Mouse (Mus musculus): ENCODE measurements at regions not wholly inside any gene's neighbourhood (a gene's known extent, or its start where the extent isn't known, plus 50 kb on each side); places are given as distances from the start of the nearest gene placed in this dataset.

GRCm38 (mm10) chr17:80891656-80892055, 52.8 kb upstream of the Tmem178 start:
- Histone ChIP-seq H3K4me3 (ENCODE audit: insufficient read depth, low read depth, low read length) (no peak overlapping the region), H3K27ac (replicated peaks; ENCODE audit: insufficient read depth, low read depth, low read length) (no peak overlapping the region), H3K79me2 (ENCODE audit: control insufficient read depth, insufficient read depth, low read length) (no peaks in the 10 kb centered on the region), H3K4me1 (ENCODE audit: control insufficient read depth, insufficient read depth, low read length) (no peaks in the 10 kb centered on the region), H3K27me3 (ENCODE audit: control insufficient read depth, insufficient read depth, low read length) (no peaks in the 10 kb centered on the region), H3K9ac (ENCODE audit: low read depth, low read length) (no peak overlapping the region), H3K36me3 (ENCODE audit: control insufficient read depth, insufficient read depth, low read length) (no peaks in the 10 kb centered on the region)
- no peak for DNase-seq (ENCODE audit: extremely low read depth, low read depth, low spot score)
- TF ChIP-seq POLR2A (IDR thresholded peaks at IDR 0.05; ENCODE audit: extremely low read depth, insufficient read depth, low read length) (no peak), CTCF (IDR thresholded peaks at IDR 0.05; ENCODE audit: low read depth, low read length) (no peak)
- WGBS, result 56% methylated on average over 5 of the region's 5 CpGs

- WGBS, result 91% methylated on average over 4 of the region's 4 CpGs
- no peak for DNase-seq (ENCODE audit: extremely low read depth, low read depth, low spot score)
- no peak overlapping the region for H3K9ac ChIP-seq (ENCODE audit: low read depth, low read length)
- TF ChIP-seq CTCF (IDR thresholded peaks at IDR 0.05; ENCODE audit: low read depth, low read length), result no peak
- no peak for TF ChIP-seq POLR2A (IDR thresholded peaks at IDR 0.05; ENCODE audit: extremely low read depth, insufficient read depth, low read length)
- H3K4me3 ChIP-seq (ENCODE audit: insufficient read depth, low read depth, low read length), result no peak overlapping the region
- no peaks in the 10 kb centered on the region; the same call in 1 of the 2 replicates for H3K4me1 ChIP-seq (ENCODE audit: control insufficient read depth, insufficient read depth, low read length)
- no peaks in the 10 kb centered on the region for H3K27me3 ChIP-seq (ENCODE audit: control insufficient read depth, insufficient read depth, low read length)
- no peaks in the 10 kb centered on the region for H3K79me2 ChIP-seq (ENCODE audit: control insufficient read depth, insufficient read depth, low read length)
- no peak overlapping the region for H3K27ac ChIP-seq (replicated peaks; ENCODE audit: insufficient read depth, low read depth, low read length)
- H3K36me3 ChIP-seq (ENCODE audit: control insufficient read depth, insufficient read depth, low read length), result no peaks in the 10 kb centered on the region
Observed at GRCm38 (mm10) chr17:80889095-80889494, 55.3 kb upstream of the Tmem178 start.

GRCm38 (mm10) chr17:80887749-80888119, 56.7 kb upstream of the Tmem178 start:
- Histone ChIP-seq H3K4me3 (ENCODE audit: insufficient read depth, low read depth, low read length) (no peak overlapping the region), H3K79me2 (ENCODE audit: control insufficient read depth, insufficient read depth, low read length) (no peaks in the 10 kb centered on the region), H3K4me1 (ENCODE audit: control insufficient read depth, insufficient read depth, low read length) (no peaks in the 10 kb centered on the region; the same call in 1 of the 2 replicates), H3K9ac (ENCODE audit: low read depth, low read length) (no peak overlapping the region), H3K27me3 (ENCODE audit: control insufficient read depth, insufficient read depth, low read length) (no peaks in the 10 kb centered on the region), H3K27ac (replicated peaks; ENCODE audit: insufficient read depth, low read depth, low read length) (no peak overlapping the region), H3K36me3 (ENCODE audit: control insufficient read depth, insufficient read depth, low read length) (no peaks in the 10 kb centered on the region)
- 73% methylated on average over 8 of the region's 8 CpGs for WGBS
- DNase-seq (ENCODE audit: extremely low read depth, low read depth, low spot score), result no peak
- TF ChIP-seq POLR2A (IDR thresholded peaks at IDR 0.05; ENCODE audit: extremely low read depth, insufficient read depth, low read length), result no peak
- TF ChIP-seq CTCF (IDR thresholded peaks at IDR 0.05; ENCODE audit: low read depth, low read length), result no peak

- H3K4me1 ChIP-seq (ENCODE audit: control insufficient read depth, insufficient read depth, low read length), result no peaks in the 10 kb centered on the region; the same call in 1 of the 2 replicates
- H3K27ac ChIP-seq (replicated peaks; ENCODE audit: insufficient read depth, low read depth, low read length), result no peak overlapping the region
- H3K27me3 ChIP-seq (ENCODE audit: control insufficient read depth, insufficient read depth, low read length), result no peaks in the 10 kb centered on the region
- no peak overlapping the region for H3K9ac ChIP-seq (ENCODE audit: low read depth, low read length)
- H3K4me3 ChIP-seq (ENCODE audit: insufficient read depth, low read depth, low read length), result no peak overlapping the region
- no peak for DNase-seq (ENCODE audit: extremely low read depth, low read depth, low spot score)
- 82% methylated on average over 18 of the region's 18 CpGs for WGBS
- TF ChIP-seq POLR2A (IDR thresholded peaks at IDR 0.05; ENCODE audit: extremely low read depth, insufficient read depth, low read length) (no peak), CTCF (IDR thresholded peaks at IDR 0.05; ENCODE audit: low read depth, low read length) (no peak)
- no peaks in the 10 kb centered on the region for H3K36me3 ChIP-seq (ENCODE audit: control insufficient read depth, insufficient read depth, low read length)
- H3K79me2 ChIP-seq (ENCODE audit: control insufficient read depth, insufficient read depth, low read length), result no peaks in the 10 kb centered on the region
Observed at GRCm38 (mm10) chr17:80887021-80887748, 57.2 kb upstream of the Tmem178 start.

GRCm38 (mm10) chr17:80886211-80886701, 58.2 kb upstream of the Tmem178 start:
- Histone ChIP-seq H3K4me1 (ENCODE audit: control insufficient read depth, insufficient read depth, low read length) (no peaks in the 10 kb centered on the region; the same call in 1 of the 2 replicates), H3K4me3 (ENCODE audit: insufficient read depth, low read depth, low read length) (no peak overlapping the region), H3K27me3 (ENCODE audit: control insufficient read depth, insufficient read depth, low read length) (no peaks in the 10 kb centered on the region), H3K9ac (ENCODE audit: low read depth, low read length) (no peak overlapping the region), H3K36me3 (ENCODE audit: control insufficient read depth, insufficient read depth, low read length) (no peaks in the 10 kb centered on the region), H3K79me2 (ENCODE audit: control insufficient read depth, insufficient read depth, low read length) (no peaks in the 10 kb centered on the region), H3K27ac (replicated peaks; ENCODE audit: insufficient read depth, low read depth, low read length) (no peak overlapping the region)
- 68% methylated on average over 3 of the region's 3 CpGs for WGBS
- DNase-seq (ENCODE audit: extremely low read depth, low read depth, low spot score), result no peak
- TF ChIP-seq CTCF (IDR thresholded peaks at IDR 0.05; ENCODE audit: low read depth, low read length), result no peak
- TF ChIP-seq POLR2A (IDR thresholded peaks at IDR 0.05; ENCODE audit: extremely low read depth, insufficient read depth, low read length), result no peak

GRCm38 (mm10) chr17:80885706-80886105, 58.7 kb upstream of the Tmem178 start:
- no peaks in the 10 kb centered on the region for H3K36me3 ChIP-seq (ENCODE audit: control insufficient read depth, insufficient read depth, low read length)
- H3K9ac ChIP-seq (ENCODE audit: low read depth, low read length), result no peak overlapping the region
- 87% methylated on average over 9 of the region's 9 CpGs for WGBS
- H3K4me1 ChIP-seq (ENCODE audit: control insufficient read depth, insufficient read depth, low read length), result no peaks in the 10 kb centered on the region; the same call in 1 of the 2 replicates
- DNase-seq (ENCODE audit: extremely low read depth, low read depth, low spot score), result no peak
- H3K4me3 ChIP-seq (ENCODE audit: insufficient read depth, low read depth, low read length), result no peak overlapping the region
- H3K79me2 ChIP-seq (ENCODE audit: control insufficient read depth, insufficient read depth, low read length), result no peaks in the 10 kb centered on the region
- no peak for TF ChIP-seq POLR2A (IDR thresholded peaks at IDR 0.05; ENCODE audit: extremely low read depth, insufficient read depth, low read length)
- no peak for TF ChIP-seq CTCF (IDR thresholded peaks at IDR 0.05; ENCODE audit: low read depth, low read length)
- H3K27ac ChIP-seq (replicated peaks; ENCODE audit: insufficient read depth, low read depth, low read length), result no peak overlapping the region
- no peaks in the 10 kb centered on the region for H3K27me3 ChIP-seq (ENCODE audit: control insufficient read depth, insufficient read depth, low read length)

Measured in liver, adult 2 months (tissue).